Mouse (Mus musculus) testis, adult 2 months (tissue): ENCODE data around the gene Rac2. TPM values are rescaled to one million over a fixed set of nuclear protein-coding genes. Genes with fewer than 3 reads are reported as not detected.

ENCODE experiments used
- H3K27ac ChIP-seq: fragments of 200-500 bp; 2 replicates; pipeline ENCODE4 v1.5.1; 2012; ENCODE audit warnings: low read depth, low read length; ENCODE audit not compliant: control insufficient read depth, insufficient read depth
- H3K27me3 ChIP-seq: fragments of 200-500 bp; 2 replicates; pipeline ENCODE4 v1.6.1; 2012; ENCODE audit warnings: mild to moderate bottlenecking, low read length, moderate library complexity; ENCODE audit not compliant: control insufficient read depth, insufficient read depth
- H3K36me3 ChIP-seq: fragments of 200-500 bp; 2 replicates; pipeline ENCODE4 v1.6.1; 2012; ENCODE audit warnings: mild to moderate bottlenecking, low read length; ENCODE audit not compliant: control insufficient read depth, insufficient read depth
- H3K4me1 ChIP-seq: fragments of 200-500 bp; 2 replicates; pipeline ENCODE4 v1.6.1; 2012; ENCODE audit warnings: low read length; ENCODE audit not compliant: control insufficient read depth, insufficient read depth
- H3K4me3 ChIP-seq: fragments of 200-500 bp; 2 replicates; pipeline ENCODE4 v1.5.1; 2012; ENCODE audit warnings: low read depth, mild to moderate bottlenecking, low read length, moderate library complexity, mixed read lengths; ENCODE audit not compliant: control insufficient read depth
- CTCF ChIP-seq: fragments of 200-500 bp; IDR thresholded peaks from 2 replicates; pipeline ENCODE4 v1.5.1; 2012; ENCODE audit warnings: low read depth, mild to moderate bottlenecking, inconsistent platforms, low read length, moderate library complexity; ENCODE audit not compliant: control insufficient read depth, insufficient read depth, insufficient replicate concordance
- POLR2A ChIP-seq: fragments of 200-500 bp; IDR thresholded peaks from 2 replicates; pipeline ENCODE4 v1.6.1; 2012; ENCODE audit warnings: low read depth, mild to moderate bottlenecking, inconsistent platforms, low read length, moderate library complexity; ENCODE audit not compliant: control insufficient read depth
- polyA plus RNA-seq: library from polyadenylated mRNA; depleted of rRNA; stranded (reverse); fragments of >200 nt; gene quantifications from 2 replicates; pipeline ENCODE4 v1.2.3, GENCODE M21; 2012

The Rac2 gene
- polyA plus RNA-seq, 1 experiment, result 5.5 TPM

DNA sequence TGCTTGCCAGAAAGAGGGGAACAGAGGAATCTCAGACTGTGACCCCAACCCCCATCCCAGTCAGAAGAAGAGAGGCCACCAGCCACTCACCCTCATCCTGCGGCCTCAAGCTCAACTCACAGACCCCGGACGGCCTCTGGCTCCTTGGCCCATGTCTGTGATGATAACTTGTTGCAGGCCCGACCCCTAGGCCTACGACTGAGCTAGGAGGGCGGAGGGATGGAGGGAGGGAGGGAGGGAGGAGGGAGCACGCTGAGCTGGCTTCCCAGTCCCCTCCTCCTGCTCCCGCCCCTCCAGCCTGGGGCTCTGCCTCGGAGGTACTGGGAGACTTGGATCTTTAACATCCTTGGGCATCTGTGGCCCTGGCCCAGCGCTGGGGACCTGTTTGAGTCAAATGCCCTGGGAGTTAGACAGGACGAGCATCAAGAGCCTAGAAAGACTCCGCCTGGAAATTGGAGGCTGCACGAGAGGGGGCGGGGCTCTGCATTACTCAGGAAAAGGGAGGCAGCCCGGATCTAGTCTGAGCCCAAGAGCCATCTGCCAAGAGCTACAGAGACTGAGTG is 43.1 kb downstream of the Rac2 start:
- H3K27me3 ChIP-seq, result no peaks in the 10 kb centered on the region
- TF ChIP-seq POLR2A (0 out of 2 replicates have a peak, but pooled peaks have one; percentile 20), CTCF (no peak)
- peaks cover 9% of the 10 kb centered on the region for H3K4me1 ChIP-seq
- H3K4me3 ChIP-seq, result peak overlapping the region; percentile 55
- H3K36me3 ChIP-seq, result no peaks in the 10 kb centered on the region
- H3K27ac ChIP-seq, result peak overlapping the region; percentile 82

DNA sequence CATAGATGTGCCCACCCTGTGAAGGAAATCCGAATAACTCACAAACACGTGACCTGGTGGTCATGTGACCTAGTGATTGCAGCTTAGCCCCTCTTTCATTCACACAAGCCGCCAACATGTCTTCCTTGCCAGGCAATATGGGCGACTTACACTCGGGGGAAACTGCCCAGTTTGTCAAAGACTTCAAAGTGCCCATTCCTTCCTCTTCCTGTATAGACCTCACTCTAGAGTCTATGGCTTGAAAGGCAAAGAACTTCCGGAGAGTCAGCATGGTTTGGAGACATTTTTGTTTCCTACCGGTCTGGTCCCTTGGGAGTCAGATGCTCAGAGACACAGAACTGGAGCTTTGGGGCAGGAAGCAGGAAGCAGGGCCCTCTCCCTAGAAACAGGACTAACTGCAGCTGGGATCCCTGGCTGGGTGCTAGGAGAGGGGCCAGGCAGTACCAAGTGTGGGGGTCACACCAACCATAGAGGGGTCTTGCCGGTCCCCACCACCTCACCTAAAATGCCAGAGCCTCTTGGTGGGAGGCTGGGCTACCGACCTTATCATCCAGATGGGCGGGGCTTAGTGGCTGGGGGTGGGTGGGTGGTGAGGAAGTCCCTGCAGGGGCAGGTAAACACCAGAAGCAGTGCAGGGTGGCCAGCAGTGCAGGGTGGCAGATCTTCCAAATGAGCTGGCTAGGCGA is 43.7 kb downstream of the Rac2 start:
- H3K4me1 ChIP-seq, result peaks cover 9% of the 10 kb centered on the region
- no peaks in the 10 kb centered on the region for H3K27me3 ChIP-seq
- TF ChIP-seq POLR2A (no peak), CTCF (no peak)
- no peaks in the 10 kb centered on the region for H3K36me3 ChIP-seq
- H3K4me3 ChIP-seq, result peak overlapping the region; percentile 55
- peak overlapping the region; percentile 75 for H3K27ac ChIP-seq

DNA sequence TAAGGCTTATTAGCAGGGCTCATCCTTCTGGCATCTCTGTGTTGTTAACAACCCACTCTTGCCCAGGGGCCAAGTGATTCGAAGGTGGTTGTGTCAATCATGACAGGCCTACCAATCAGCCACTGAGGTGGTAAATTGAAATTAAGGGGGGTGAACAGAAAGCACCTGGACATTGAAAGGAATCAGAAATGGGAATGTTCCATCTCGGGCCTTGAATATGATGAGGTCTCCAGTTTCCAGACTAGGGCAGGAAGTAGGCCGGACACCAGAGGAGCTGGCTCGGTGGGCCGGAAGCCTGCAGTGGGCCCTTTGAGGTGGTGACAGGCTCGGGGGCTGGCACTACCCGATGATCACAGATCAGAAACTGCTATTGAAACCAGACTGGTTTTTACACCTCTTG is 44.6 kb downstream of the Rac2 start:
- Histone ChIP-seq H3K4me1 (peaks cover 9% of the 10 kb centered on the region), H3K36me3 (no peaks in the 10 kb centered on the region), H3K27me3 (no peaks in the 10 kb centered on the region), H3K27ac (no peak overlapping the region), H3K4me3 (no peak overlapping the region)
- TF ChIP-seq POLR2A (no peak), CTCF (no peak)

DNA sequence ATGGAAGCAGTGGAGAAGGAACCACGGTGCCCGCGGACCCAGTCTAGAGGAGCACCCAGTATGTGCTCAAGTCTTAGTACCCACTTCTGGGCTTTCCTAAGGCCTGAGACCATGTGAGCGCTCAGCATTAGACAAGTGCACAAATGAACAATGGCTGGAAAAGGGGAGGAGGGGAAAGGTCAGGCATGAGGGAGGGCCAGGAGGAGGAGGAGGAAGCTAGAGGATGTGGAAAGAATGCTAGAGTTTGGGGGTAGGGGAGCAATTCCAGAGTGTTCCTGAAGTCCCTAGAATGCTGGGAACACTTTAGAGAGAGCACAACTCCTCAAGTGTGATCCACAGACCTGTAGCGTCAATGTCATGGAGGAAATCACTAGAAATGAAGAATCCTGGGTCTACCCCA is 48.4 kb downstream of the Rac2 start:
- no peak for TF ChIP-seq POLR2A
- TF ChIP-seq CTCF, result no peak
- no peaks in the 10 kb centered on the region for H3K36me3 ChIP-seq
- H3K4me3 ChIP-seq, result no peak overlapping the region
- no peaks in the 10 kb centered on the region for H3K27me3 ChIP-seq
- H3K27ac ChIP-seq, result no peak overlapping the region
- no peaks in the 10 kb centered on the region for H3K4me1 ChIP-seq

DNA sequence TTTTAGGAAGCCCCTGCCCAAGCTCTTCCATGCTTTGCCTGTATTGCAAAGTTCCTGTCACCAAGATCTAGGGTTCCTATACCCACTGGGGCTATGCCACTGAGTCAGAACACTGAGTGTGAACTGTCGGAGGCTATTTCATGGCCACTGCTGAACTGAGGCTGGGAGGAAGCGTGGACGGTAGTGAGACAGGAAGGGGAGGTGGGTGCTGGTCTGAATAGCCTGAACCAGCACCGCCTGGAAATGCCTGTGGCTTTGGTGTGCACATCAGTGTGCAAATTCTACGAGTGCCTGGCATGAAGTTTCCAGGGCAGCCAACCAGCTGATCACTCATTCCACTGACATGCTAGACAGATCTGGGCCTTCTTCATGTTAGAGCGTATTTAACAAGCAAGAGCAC is 50.7 kb downstream of the Rac2 start:
- Histone ChIP-seq H3K27me3 (no peaks in the 10 kb centered on the region), H3K4me1 (no peaks in the 10 kb centered on the region), H3K36me3 (no peaks in the 10 kb centered on the region), H3K4me3 (no peak overlapping the region), H3K27ac (no peak overlapping the region)
- no peak for TF ChIP-seq POLR2A
- TF ChIP-seq CTCF, result no peak

DNA sequence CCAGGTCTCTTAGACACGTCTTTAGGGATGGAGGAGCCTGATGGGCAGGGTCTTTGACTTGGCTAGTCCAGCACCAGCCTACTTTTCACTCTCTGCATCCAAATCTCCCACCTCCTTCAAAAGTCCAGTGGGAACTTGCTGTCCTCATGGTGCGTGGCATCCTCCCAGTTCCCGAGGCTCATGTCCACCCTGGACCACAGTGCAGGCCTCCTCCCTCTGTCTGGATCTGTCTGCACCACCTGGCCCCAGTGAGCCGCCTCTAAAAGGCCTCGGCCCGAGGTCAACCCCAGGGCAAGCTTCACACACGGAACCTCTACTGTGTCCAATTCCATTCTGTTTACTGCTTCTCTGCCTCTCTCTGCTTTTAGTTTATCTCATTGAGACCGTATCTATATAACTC is 51.3 kb downstream of the Rac2 start:
- Histone ChIP-seq H3K27ac (no peak overlapping the region), H3K36me3 (no peaks in the 10 kb centered on the region), H3K4me3 (no peak overlapping the region), H3K4me1 (no peaks in the 10 kb centered on the region), H3K27me3 (no peaks in the 10 kb centered on the region)
- TF ChIP-seq POLR2A (no peak), CTCF (no peak)

DNA sequence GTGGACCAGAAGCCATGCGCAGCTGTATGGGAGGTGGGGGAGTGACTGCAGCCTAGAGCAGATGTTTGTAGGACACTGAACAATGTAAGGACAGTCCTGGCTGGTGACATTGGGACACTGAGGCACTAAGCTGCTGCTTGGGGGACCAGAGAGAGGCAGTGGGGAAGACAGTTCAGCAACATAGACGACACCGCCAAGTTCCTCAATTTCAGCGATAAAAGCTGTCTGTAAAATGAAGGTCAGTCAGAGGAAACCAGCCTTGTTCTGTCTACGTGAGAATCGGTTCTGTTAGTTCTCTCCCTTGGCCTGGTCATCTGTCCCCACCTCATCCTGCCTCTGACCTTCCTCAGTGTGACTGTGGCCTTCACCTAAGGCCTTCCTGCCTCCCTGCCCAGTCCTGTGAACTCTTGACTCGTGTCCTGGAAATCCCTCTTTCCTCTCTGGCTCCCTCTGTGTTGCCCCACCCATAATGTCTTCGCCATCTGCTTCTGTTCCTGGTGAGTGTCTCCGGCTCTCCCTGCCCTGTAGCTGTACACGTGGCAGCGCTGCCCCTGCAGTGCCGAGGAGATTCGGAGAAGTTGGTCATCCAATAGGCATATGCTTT is 52.4 kb downstream of the Rac2 start:
- Histone ChIP-seq H3K4me1 (no peaks in the 10 kb centered on the region), H3K27ac (no peak overlapping the region), H3K27me3 (no peaks in the 10 kb centered on the region), H3K4me3 (no peak overlapping the region), H3K36me3 (no peaks in the 10 kb centered on the region)
- no peak for TF ChIP-seq CTCF
- TF ChIP-seq POLR2A, result no peak
